Comparison of ENCODE assay signal across 8 mouse cellular contexts in the genomic region with DNA sequence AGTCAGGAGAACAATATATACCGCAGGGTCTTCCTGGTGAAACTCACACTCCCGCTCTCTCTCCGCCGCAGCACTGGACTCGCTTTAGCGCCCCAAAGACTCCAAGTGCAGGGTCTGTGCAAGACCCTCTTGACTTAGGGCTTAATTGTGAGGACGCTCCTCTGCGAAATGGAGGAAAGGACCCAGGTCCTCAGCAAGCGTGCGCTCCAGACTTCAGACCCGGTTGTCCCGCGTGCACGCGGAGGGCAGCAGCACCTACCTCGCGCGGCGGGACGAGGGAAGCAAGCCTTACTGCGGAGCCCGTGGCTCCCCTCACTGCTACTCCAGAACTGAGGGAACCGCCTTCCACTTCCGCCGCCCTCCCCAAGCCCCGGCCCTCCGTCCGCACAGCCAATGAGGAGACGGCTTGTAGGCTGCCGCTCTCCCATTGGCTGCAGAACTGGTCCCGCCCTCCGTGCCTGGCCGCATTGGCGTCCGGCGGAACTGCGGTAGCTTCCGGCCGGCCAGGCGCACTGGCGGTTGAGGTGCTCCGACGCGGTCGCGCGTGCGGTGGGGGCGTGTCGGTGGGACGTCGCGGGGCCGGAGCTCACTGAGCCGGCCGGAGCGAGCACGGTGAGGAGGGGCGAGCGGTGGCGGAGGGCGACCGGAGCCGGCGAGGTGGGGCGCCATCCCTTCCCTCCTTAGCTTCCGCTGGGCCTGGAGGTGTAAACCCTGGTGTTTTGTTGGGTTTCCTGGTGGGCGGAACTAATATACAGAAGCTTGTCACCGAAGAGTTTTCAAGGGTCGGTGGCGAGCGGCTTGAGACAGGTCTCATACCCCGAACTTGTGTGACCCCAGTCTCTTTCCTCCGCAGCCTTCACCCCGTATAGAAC. TPM values are rescaled to one million over a fixed set of nuclear protein-coding genes. Genes with fewer than 3 reads are reported as not detected.
A peak's percentile ranks its signal among the peaks of the same experiment; 100 is the strongest.
DNase-seq lines count a peak whose midpoint lies in the region; ATAC-seq lines count a peak whose summit lies in the region.

A gene (plus strand): TSS at position 465 of the 872 bp plus-strand sequence.

- peak; percentile 95 for DNase-seq in adipocyte (ENCODE audit: low spot score)
- peak; percentile 98 for DNase-seq in embryo, embryonic 10 days (ENCODE audit: low spot score)
- peak; percentile 95 for DNase-seq in gastrocnemius, postnatal 10 days
- peak; percentile 97 for DNase-seq in induced T-regulatory cell, adult 2 months (ENCODE audit: low read depth)
- DNase-seq in left cerebral cortex, adult 9 months (ENCODE audit: low spot score in 2 of 2) = peak; percentile 87 to 95
- DNase-seq in right cerebral cortex, postnatal 14 days = peak; percentile 95
- DNase-seq in urinary bladder, postnatal 36 days (ENCODE audit: low spot score in 2 of 2) = peak; percentile 93 to 96

- ATAC-seq in megakaryocyte progenitor cell, adult 5-6 weeks (replicated peaks; ENCODE audit: poor library complexity) = peak; percentile 97

RNA-seq across cellular contexts. Expression of the gene that starts here (rescaled TPM):
- total RNA-seq in gastrocnemius, postnatal 10 days (2021) = 1 to 10 TPM; 2.7 to 3.9 TPM
- total RNA-seq in megakaryocyte progenitor cell, adult 5-6 weeks (2015) = 2.9 and 5.3 TPM in 2 replicates
- 16.3 and 22.1 TPM in 2 replicates for total RNA-seq in megakaryocyte progenitor cell, adult 5-6 weeks (2017)

Comparison
In these comparisons a context has a peak if more than half of its experiments do, and no peak if none do; other contexts are left out.
1. Peak in every context shown above with its lines: DNase-seq and ATAC-seq.